Mouse (Mus musculus) liver, embryonic 18 days (tissue): ENCODE results near the gene 6330409D20Rik. TPM values are rescaled to one million over a fixed set of nuclear protein-coding genes. Genes with fewer than 3 reads are reported as not detected.

Experiments used
- polyA plus RNA-seq: library from polyadenylated mRNA; depleted of rRNA; stranded (reverse); fragments of >200 nt; gene quantifications from 2 replicates; pipeline ENCODE4 v1.2.3, GENCODE M21; 2012; rRNA removed

Gene 6330409D20Rik
- polyA plus RNA-seq = 0.06 TPM in 1 of 2 replicates, not detected in the other

GRCm38 (mm10) chr2:32740916-32741272 is at the start of gene 6330409D20Rik:
6330409D20Rik (minus strand) TSS chr2:32741016.

GRCm38 (mm10) chr2:32784048-32784681 is 43.3 kb upstream of the 6330409D20Rik start, which contains the start of gene Cfap157:
Cfap157 (minus strand) TSS chr2:32784428.

DNA sequence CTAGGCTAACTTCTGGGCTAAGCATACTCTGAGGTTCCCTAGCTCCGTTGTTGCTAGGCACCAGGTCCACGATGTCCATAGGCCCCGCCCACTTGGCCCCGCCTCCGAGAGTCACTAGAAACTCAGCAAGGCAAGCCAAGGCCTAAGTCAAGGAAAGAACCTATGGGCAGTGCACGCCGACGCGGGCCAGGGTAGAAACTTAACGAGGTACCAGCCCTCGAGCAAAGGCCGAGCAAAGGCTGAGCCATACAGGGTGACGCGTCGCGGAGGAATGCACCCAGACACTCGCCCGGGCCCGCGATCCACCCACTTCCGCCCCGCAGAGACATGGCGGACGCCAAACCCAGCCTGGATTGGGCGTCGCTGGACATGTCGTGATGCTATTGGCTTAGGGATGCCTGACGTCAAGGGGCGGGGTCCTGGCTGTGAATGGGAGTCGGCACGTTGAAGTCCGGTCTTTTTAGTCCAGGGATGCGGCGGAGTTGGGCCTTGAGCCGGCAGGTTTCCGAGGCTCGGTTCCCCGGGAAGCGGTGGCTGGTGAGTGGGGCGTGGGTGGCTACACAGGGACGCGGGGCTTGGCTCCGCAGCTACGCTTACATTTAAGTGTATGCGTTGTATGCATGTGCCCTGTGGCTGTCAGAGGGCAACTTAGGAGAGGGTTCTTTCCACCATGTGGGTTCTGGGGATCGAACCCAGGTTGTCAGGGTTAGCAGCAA is 34.7 kb upstream of the 6330409D20Rik start, which contains the start of the genes Ttc16 and Ptrh1:
Gene Ttc16, minus strand, starts transcription at position 275 of the 716 bp plus-strand sequence.
Gene Ptrh1, plus strand, starts transcription at position 428 of the 716 bp plus-strand sequence.

GRCm38 (mm10) chr2:32757056-32757845 is 16.4 kb upstream of the 6330409D20Rik start, which contains the start of gene Tor2a:
Tor2a (plus strand) TSS chr2:32757234.

DNA sequence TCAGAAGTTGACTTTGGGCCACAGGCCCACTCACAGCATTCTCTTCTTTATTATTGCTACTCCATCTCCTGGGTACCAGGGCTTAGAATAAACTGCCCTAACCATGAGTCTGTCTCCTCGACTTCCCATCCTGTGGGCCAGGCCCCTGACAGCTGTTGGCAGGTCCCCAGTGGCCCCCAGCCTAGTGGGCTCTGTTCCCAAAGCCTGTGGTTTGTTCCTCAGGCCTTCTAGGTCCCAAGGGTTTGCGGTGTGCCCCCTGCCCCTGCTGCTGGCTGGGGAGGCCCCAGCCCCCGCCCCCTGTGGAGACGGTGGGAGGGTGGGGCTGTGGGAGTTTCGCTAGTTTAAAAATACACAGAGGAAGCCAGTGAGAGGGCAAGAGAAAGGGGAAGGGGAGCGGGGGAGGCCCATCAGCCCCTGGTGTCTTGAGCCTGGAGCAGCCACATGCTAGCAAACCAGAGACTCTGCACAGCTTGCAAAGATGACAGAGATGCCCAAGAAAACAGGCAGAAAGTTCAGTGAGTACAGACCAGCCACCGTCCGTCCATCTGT is 20.1 kb downstream of the 6330409D20Rik start, which contains the start of gene Sh2d3c:
Gene Sh2d3c, plus strand, starts transcription at position 375 of the 549 bp plus-strand sequence.

DNA sequence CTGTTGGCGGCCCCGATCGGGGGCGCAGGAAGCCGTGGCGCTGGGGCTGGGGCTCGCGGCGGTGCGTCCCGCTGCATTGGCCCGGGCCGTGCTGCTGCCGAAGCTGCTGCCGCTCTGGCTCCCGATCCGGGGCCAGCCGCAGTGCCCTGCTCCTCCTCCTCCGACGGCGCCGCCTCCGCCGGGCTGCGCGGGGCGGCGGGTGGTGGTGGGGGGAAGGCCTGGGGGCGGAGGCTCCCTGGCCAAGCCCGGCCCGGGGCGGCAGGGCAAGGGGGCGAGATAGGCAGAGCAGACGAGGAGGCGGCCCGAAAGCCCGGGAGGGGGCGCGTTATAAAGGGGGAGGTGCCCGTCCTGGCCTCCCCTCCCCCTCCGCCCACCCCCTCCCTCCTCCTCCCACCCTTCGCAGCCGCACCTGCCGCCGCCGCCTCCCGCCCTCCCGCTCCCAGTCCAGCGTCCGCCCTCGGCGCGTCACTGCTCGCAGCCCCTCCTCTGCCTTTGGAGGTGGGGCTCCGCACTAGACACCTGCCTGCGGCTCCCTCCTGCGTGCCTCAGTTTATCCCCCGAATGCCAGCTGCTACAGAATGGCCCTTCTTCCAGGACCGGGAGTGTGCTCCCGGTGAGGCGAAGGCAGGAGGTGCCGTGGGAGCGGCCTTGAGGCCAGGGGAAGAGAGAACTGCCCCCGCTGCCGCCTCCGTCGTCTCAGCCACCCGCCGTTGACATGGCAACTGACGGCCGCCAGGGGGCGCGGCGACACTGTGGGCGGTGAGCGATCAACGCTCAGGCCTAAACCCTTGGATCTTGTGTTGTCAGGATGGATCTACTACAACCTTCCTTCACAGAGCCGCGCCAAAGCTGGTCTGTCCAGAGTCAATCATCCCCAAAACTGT is 27.6 kb downstream of the 6330409D20Rik start, which contains the start of gene Cdk9:
Gene Cdk9, minus strand, starts transcription at position 143 of the 884 bp plus-strand sequence.

DNA sequence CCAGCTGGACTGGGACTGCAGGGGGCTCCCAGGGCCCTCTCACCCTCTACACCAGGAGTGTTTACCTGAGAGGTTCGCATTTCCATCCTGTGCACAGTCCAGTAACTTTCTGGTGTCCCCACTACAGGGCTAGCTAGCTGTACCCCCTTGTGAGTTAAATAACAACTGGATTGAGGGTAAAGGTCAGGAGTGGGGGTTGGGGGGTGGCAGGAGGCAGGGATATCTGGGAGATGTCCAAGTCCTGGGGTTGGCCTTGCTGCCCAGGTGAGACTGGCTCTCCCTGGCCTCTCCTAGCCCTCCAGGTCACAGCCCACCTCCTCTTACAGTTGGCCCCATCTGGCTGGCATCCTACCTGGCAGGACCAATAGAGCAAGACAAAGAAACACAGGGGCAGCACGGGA is 36.8 kb downstream of the 6330409D20Rik start, which contains the start of gene Fpgs:
Gene Fpgs, minus strand, starts transcription at position 125 of the 401 bp plus-strand sequence.

Other genes starting within 250 kb of the 6330409D20Rik start
- gene Fam102a, start 205.7 kb downstream of the 6330409D20Rik start, polyA plus RNA-seq = 3.1 and 3.4 TPM in 2 replicates
- 45.1 and 48.7 TPM in 2 replicates for gene Dpm2, start 170.2 kb downstream of the 6330409D20Rik start, polyA plus RNA-seq
- gene Pip5kl1, start 166.2 kb downstream of the 6330409D20Rik start, polyA plus RNA-seq = 0.04 and 0.07 TPM in 2 replicates
- not detected in 2 replicates for gene 9430097D07Rik, start 165.3 kb downstream of the 6330409D20Rik start, polyA plus RNA-seq
- gene St6galnac4, start 153.9 kb downstream of the 6330409D20Rik start, polyA plus RNA-seq = 4.1 TPM in 2 replicates
- gene St6galnac6, start 141.3 kb downstream of the 6330409D20Rik start, polyA plus RNA-seq = 24.2 and 25.0 TPM in 2 replicates
- gene Ak1, start 119.3 kb downstream of the 6330409D20Rik start, polyA plus RNA-seq = 0.37 and 0.62 TPM in 2 replicates
- 24.4 and 26.0 TPM in 2 replicates for gene Eng, start 94.4 kb downstream of the 6330409D20Rik start, polyA plus RNA-seq
- gene Fpgs, start 36.9 kb downstream of the 6330409D20Rik start, polyA plus RNA-seq = 140 and 142 TPM in 2 replicates
- 62.0 and 72.6 TPM in 2 replicates for gene Cdk9, start 27.9 kb downstream of the 6330409D20Rik start, polyA plus RNA-seq
- gene Sh2d3c, start 20.0 kb downstream of the 6330409D20Rik start, polyA plus RNA-seq = 12.4 and 13.9 TPM in 2 replicates
- gene Tor2a, start 16.2 kb upstream of the 6330409D20Rik start, polyA plus RNA-seq = 26.5 and 28.5 TPM in 2 replicates
- 0.10 and 0.14 TPM in 2 replicates for gene Ttc16, start 34.6 kb upstream of the 6330409D20Rik start, polyA plus RNA-seq
- gene Ptrh1, start 34.8 kb upstream of the 6330409D20Rik start, polyA plus RNA-seq = 1.2 and 1.4 TPM in 2 replicates
- not detected in 2 replicates for gene Cfap157, start 43.4 kb upstream of the 6330409D20Rik start, polyA plus RNA-seq
- 1.8 and 1.9 TPM in 2 replicates for gene Stxbp1, start 106.2 kb upstream of the 6330409D20Rik start, polyA plus RNA-seq
- gene Fam129b, start 135.1 kb upstream of the 6330409D20Rik start, polyA plus RNA-seq = 16.2 and 16.6 TPM in 2 replicates
- 636 and 711 TPM in 2 replicates for gene Rpl12, start 220.5 kb upstream of the 6330409D20Rik start, polyA plus RNA-seq
- 2.3 and 3.1 TPM in 2 replicates for gene Lrsam1, start 220.6 kb upstream of the 6330409D20Rik start, polyA plus RNA-seq
- 5.9 and 6.0 TPM in 2 replicates for gene Slc2a8, start 241.1 kb upstream of the 6330409D20Rik start, polyA plus RNA-seq